Mouse (Mus musculus): Measurements from ENCODE around the gene Smdt1. TPM values are rescaled to one million over a fixed set of nuclear protein-coding genes. Genes with fewer than 3 reads are reported as not detected.

Gene Smdt1
- polyA plus RNA-seq, 1 experiment: 279 TPM

DNA sequence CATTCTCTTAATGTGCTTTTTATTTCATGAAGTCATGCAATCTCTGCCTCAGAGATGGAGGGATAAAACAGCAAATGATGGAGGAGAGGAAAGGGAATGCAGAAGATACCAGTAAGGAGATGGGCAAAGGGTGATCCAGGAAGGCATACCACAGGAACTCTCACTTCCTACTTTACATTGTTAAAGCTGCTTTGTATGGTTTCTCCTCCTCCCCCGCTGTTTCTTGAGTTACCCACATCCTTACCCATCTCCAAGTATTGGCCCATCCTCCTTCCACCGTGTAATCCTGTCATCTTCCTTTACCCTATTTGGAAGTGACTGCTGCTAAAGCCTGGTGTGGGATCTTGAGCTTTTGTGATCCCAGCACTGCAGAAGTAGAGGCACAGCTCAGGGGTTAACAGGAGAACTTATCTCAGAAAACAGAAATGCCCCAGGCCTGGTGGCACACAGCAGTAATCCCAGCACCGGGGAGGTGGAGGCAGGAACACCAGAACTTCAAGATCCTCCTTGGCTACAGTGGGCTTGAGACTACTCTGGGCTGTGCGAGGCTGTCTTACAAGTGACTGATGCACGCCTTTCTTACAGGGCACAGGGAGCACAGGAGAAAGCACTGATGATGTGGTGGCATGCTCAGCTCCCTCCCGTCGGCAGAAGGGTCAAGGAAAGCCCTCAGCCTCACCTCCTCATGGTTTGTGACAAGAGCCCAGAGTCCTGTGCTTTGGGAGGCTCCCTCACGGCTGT lies 9.7 kb downstream of the Smdt1 start:
- Histone ChIP-seq H3K4me1 (ENCODE audit: control insufficient read depth, insufficient read depth, low read length) (peaks cover 4% of the 10 kb centered on the region), H3K27ac (ENCODE audit: insufficient read depth, low read length) (no peak overlapping the region), H3K4me3 (ENCODE audit: insufficient read depth, low read length) (no peak overlapping the region)
- no peak for TF ChIP-seq CTCF (IDR thresholded peaks at IDR 0.05; ENCODE audit: extremely low read depth, insufficient read depth, low read length)
- 0 out of 2 replicates have a peak, but pooled peaks have one; percentile 16 for TF ChIP-seq POLR2A (IDR thresholded peaks at IDR 0.05; ENCODE audit: extremely low read depth, insufficient read depth, low read length)

DNA sequence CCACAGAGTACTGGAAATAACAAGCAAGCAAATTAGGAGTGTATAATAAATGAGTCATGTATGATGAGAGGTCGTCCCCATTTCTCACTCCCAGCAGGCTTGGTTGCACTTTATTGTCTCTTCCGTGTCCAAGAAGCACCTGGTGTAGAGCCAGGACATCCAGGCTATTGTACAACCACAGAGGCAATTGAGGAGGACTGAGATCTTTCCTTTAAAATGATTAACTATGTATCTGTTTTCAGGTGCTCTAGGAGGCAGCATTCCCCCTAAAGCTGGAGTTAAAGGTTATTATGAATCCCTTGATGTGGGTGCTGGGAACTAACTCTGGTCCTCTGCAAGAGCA lies 10.2 kb downstream of the Smdt1 start:
- no peak for TF ChIP-seq CTCF (IDR thresholded peaks at IDR 0.05; ENCODE audit: extremely low read depth, insufficient read depth, low read length)
- no peak for TF ChIP-seq POLR2A (IDR thresholded peaks at IDR 0.05; ENCODE audit: extremely low read depth, insufficient read depth, low read length)
- Histone ChIP-seq H3K4me1 (ENCODE audit: control insufficient read depth, insufficient read depth, low read length) (peaks cover 4% of the 10 kb centered on the region), H3K4me3 (ENCODE audit: insufficient read depth, low read length) (no peak overlapping the region), H3K27ac (ENCODE audit: insufficient read depth, low read length) (no peak overlapping the region)

DNA sequence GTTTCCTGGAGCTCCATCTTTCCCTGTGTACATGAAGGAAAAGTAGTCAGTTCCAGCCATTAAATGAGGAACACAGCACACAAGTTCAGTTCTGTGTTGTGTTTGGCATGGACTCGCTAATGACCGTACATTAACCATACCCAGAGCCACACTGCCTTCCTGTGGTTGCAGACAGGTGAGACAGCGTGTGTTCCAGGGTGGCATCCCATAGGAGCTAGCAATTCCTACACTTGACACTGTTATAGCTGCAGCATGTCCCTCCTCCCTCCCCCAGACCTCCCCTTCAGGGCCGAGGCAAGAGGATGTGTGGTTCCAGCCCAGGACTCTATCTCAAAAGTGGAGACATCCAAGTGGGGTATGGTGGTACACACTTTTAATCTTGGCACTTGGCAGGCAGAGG lies 11.6 kb downstream of the Smdt1 start:
- H3K4me3 ChIP-seq (ENCODE audit: insufficient read depth, low read length): no peak overlapping the region
- TF ChIP-seq POLR2A (IDR thresholded peaks at IDR 0.05; ENCODE audit: extremely low read depth, insufficient read depth, low read length): no peak
- TF ChIP-seq CTCF (IDR thresholded peaks at IDR 0.05; ENCODE audit: extremely low read depth, insufficient read depth, low read length): no peak
- no peak overlapping the region for H3K27ac ChIP-seq (ENCODE audit: insufficient read depth, low read length)
- H3K4me1 ChIP-seq (ENCODE audit: control insufficient read depth, insufficient read depth, low read length): peaks cover 4% of the 10 kb centered on the region

DNA sequence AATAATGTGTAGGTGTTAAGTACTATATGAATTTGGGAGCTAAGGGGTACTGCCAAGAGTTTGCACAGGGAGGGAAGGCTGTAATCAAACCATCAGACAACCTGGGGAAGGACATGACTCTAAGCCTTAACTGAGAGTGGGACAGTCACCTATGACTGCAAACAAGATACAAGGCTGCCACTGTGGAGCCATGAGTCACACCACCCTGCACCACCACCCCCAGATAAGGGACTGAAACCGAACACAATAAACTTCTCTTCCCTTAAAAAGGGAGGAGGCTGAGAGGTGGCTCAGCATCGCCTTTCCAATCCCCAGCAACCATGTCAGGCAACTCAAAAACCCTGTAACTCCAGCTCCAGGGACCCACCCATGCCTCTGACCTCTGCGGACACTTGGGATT lies 12.7 kb downstream of the Smdt1 start:
- H3K4me1 ChIP-seq (ENCODE audit: control insufficient read depth, insufficient read depth, low read length): peaks cover 4% of the 10 kb centered on the region
- H3K4me3 ChIP-seq (ENCODE audit: insufficient read depth, low read length): no peak overlapping the region
- no peak overlapping the region for H3K27ac ChIP-seq (ENCODE audit: insufficient read depth, low read length)
- no peak for TF ChIP-seq CTCF (IDR thresholded peaks at IDR 0.05; ENCODE audit: extremely low read depth, insufficient read depth, low read length)
- TF ChIP-seq POLR2A (IDR thresholded peaks at IDR 0.05; ENCODE audit: extremely low read depth, insufficient read depth, low read length): no peak

DNA sequence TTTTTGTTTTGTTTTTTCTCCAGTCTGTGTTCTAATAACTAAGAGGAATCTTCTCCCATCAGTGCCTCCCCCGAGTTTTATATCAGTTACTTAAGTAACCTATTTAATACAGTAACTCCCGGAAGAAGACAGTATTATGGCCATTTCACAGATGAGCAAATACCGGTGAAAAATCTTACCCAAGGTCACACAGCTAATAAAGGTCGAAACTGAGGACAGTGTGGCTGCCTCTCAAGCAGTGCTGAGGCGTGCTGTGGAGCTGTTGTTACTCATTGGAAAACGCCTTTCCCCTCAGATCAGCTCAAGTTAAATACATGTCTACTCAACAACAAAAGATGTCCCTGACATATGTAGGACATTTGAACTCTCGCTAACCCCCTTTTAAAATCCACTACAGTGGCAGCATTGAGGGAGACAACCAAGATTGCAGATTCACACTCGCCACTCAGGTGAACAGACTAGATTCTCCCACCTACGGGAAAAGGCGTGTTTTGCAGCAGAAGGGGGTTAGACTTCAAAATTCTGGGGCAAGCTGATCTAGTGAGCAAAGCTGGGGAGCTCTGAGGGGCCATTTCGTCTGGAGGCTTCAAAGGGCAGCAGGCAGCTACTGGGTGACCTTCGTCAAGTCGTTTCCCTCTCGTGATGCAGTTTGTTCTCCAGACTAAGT lies 14.5 kb downstream of the Smdt1 start:
- Histone ChIP-seq H3K4me3 (ENCODE audit: insufficient read depth, low read length) (peak overlapping the region; percentile 58), H3K4me1 (ENCODE audit: control insufficient read depth, insufficient read depth, low read length) (no peaks in the 10 kb centered on the region), H3K27ac (ENCODE audit: insufficient read depth, low read length) (peak overlapping the region; percentile 53; the same call in 1 of the 2 replicates)
- no peak for TF ChIP-seq CTCF (IDR thresholded peaks at IDR 0.05; ENCODE audit: extremely low read depth, insufficient read depth, low read length)
- no peak for TF ChIP-seq POLR2A (IDR thresholded peaks at IDR 0.05; ENCODE audit: extremely low read depth, insufficient read depth, low read length)

DNA sequence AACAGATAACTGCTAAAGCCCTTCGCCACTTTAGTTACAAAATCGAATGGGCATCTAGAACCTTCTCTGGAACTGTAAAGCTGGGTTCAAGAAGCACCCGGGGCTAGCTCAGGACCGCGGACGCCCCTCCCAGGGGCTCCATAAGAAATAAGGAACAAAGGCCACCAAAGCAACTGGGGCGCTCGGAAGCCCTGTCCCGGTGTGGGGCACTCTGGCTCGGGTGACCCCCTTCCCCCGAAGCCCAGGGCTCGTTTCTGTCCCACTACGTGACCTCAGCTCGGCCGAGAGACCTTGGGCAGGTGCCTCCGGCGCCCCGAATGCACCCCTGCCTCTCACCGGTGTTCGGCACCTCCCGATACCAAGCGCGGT lies 15.0 kb downstream of the Smdt1 start:
- Histone ChIP-seq H3K4me3 (ENCODE audit: insufficient read depth, low read length) (peak overlapping the region; percentile 58), H3K4me1 (ENCODE audit: control insufficient read depth, insufficient read depth, low read length) (no peaks in the 10 kb centered on the region)
- no peak for TF ChIP-seq CTCF (IDR thresholded peaks at IDR 0.05; ENCODE audit: extremely low read depth, insufficient read depth, low read length)
- TF ChIP-seq POLR2A (IDR thresholded peaks at IDR 0.05; ENCODE audit: extremely low read depth, insufficient read depth, low read length): no peak

DNA sequence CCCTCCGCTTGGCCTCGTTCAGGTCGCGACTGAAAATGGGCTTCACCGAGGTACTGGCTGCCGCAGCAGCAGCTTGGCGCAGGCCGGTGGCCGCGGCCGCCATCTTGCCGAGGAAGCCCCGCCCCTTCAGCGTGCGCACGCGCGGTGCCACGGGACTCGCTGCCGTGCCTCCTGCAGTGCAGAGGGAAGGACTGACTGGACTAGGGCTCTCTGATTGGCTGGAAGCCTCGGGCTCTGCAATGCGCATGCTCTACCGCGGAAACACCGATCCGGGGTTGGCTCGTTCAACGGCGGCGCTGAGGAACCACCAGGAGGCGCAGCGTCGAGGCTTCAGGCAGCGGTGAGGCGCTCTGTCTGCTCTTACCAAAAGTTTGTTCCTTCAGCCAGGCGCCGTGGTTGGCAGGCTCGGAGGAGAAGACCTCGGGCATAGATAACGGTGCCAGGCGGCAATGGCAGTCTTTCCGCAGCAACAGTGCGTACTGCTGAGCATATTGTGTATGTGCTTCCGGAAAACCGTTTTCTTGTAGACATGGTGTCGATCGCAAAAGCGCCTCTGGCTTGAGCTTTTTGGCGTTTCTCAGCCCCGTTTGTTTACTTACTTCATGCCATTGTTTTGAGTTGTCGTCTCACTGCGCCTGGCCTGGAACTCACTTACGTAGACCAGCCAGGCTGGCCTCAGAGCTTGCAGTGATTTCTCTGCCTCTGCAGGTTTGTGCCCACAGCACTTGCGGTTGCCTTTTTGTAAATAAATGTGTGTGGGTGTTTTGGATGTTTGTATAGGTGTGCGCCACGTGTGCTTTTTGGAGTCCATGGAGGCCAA lies 15.6 kb downstream of the Smdt1 start, which contains the start of gene Ndufa6:
Gene Ndufa6, minus strand, starts transcription at position 197 of the 820 bp plus-strand sequence.
- Histone ChIP-seq H3K4me1 (ENCODE audit: control insufficient read depth, insufficient read depth, low read length) (no peaks in the 10 kb centered on the region), H3K4me3 (ENCODE audit: insufficient read depth, low read length) (peak within 1 kb of the TSS; percentile 58), H3K27ac (ENCODE audit: insufficient read depth, low read length) (peak within 1 kb of the TSS; percentile 66)
- TF ChIP-seq POLR2A (IDR thresholded peaks at IDR 0.05; ENCODE audit: extremely low read depth, insufficient read depth, low read length): peak; percentile 89
- peak; percentile 83 for TF ChIP-seq CTCF (IDR thresholded peaks at IDR 0.05; ENCODE audit: extremely low read depth, insufficient read depth, low read length)

More for the DNA sequence above, 15.0 kb downstream of the Smdt1 start:
- H3K27ac ChIP-seq (ENCODE audit: insufficient read depth, low read length): peak overlapping the region; percentile 53

DNA sequence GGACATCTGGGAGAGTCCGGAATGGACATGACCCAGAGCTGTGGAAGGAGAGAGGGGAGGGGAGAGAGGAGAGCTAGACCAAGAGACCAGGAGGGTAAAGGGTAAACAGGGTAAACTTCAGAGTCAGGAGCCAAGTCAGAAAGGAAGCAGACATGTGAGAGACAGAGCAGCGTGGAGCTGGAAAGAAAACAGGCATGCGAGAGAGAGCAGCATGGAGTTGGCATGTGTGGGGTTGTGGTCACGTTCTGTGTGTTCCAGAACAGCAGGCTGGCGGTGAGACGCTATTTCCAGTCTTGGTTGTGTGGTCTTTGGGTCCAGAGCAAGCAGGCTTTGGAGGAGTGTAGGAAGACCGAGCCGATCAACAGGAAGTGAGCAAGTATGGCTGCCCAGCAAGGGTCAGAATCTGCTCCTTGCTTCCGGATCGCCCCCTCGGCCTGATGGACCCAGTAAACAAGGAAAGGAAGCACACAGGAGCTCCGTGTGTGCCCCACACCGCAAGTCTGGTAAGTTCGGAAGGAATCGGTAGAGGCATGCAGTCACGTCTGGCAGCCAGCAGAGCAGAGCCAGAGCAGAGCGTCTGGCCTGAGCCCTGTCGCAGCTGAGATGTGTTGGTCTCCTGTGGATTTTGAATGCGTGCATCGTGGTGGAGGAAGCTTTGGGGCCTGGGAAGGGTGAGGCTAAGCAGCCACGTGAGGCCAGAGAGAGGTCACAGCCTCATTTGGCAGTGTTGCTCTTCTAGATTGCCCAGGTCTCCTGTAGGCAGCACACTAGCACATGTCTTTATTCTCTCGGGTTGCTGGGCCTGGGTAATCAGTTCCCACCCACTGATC lies 19.9 kb downstream of the Smdt1 start:
- Histone ChIP-seq H3K27ac (ENCODE audit: insufficient read depth, low read length) (no peak overlapping the region), H3K4me1 (ENCODE audit: control insufficient read depth, insufficient read depth, low read length) (no peaks in the 10 kb centered on the region), H3K4me3 (ENCODE audit: insufficient read depth, low read length) (no peak overlapping the region)
- TF ChIP-seq POLR2A (IDR thresholded peaks at IDR 0.05; ENCODE audit: extremely low read depth, insufficient read depth, low read length) (no peak), CTCF (IDR thresholded peaks at IDR 0.05; ENCODE audit: extremely low read depth, insufficient read depth, low read length) (no peak)

Data from cortical plate, adult 2 months (tissue).